Mouse (Mus musculus) limb, embryonic 12.5 days (tissue): ENCODE data around the gene Epdr1. TPM values are rescaled to one million over a fixed set of nuclear protein-coding genes. Genes with fewer than 3 reads are reported as not detected.

Experiments
- ATAC-seq: fragments of 200-750 bp; cut with Nextera tagmentation; 2 replicates; pipeline ENCODE4 v1.8.0; 2017; ENCODE audit warnings: low read depth, moderate TSS enrichment; ENCODE audit not compliant: insufficient number of reproducible peaks, insufficient read depth, low FRiP score, low TSS enrichment
- H3K27ac ChIP-seq: fragments of 300-500 bp; sonication (generic); 2 replicates; pipeline ENCODE4 v1.5.1; 2016; ENCODE audit warnings: mild to moderate bottlenecking, moderate library complexity
- H3K27me3 ChIP-seq: fragments of 300-500 bp; sonication (generic); 2 replicates; pipeline ENCODE4 v1.6.1; 2016; ENCODE audit warnings: mild to moderate bottlenecking, moderate library complexity
- H3K36me3 ChIP-seq: fragments of 300-500 bp; sonication (generic); 2 replicates; pipeline ENCODE4 v1.6.1; 2016; ENCODE audit warnings: mild to moderate bottlenecking, moderate library complexity
- H3K4me1 ChIP-seq: fragments of 300-500 bp; sonication (generic); replicated peaks from 2 replicates; pipeline ENCODE4 v1.6.1; 2016
- H3K4me2 ChIP-seq: fragments of 300-500 bp; sonication (generic); 2 replicates; pipeline ENCODE4 v1.6.1; 2016; ENCODE audit warnings: mild to moderate bottlenecking, moderate library complexity
- H3K4me3 ChIP-seq: fragments of 300-500 bp; sonication (generic); replicated peaks from 2 replicates; pipeline ENCODE4 v1.5.1; 2016; ENCODE audit warnings: mild to moderate bottlenecking
- H3K9ac ChIP-seq: fragments of 300-500 bp; sonication (generic); replicated peaks from 2 replicates; pipeline ENCODE4 v1.6.1; 2016; ENCODE audit warnings: mild to moderate bottlenecking, moderate library complexity
- H3K9me3 ChIP-seq: fragments of 300-500 bp; sonication (generic); 2 replicates; pipeline ENCODE4 v1.6.1; 2016; ENCODE audit warnings: mild to moderate bottlenecking, moderate library complexity
- WGBS: fragments of 180-500 bp; shearing (Covaris S2); methylation state at CpG from one replicate; pipeline ENCODE4 v1.1.7; 2016; 5-methylcytosine and 5-hydroxymethylcytosine counted together
- polyA plus RNA-seq: library from polyadenylated mRNA; unstranded; fragments of >200 nt; fragmentation: Nextera tagmentation; extraction: Ambion mirVana; gene quantifications from 2 replicates; pipeline ENCODE4 v1.2.1, GENCODE M21; 2016

Epdr1 gene
- polyA plus RNA-seq, 1 experiment from 2014 or later = 12.8 TPM

- Histone ChIP-seq H3K4me2 (no peak overlapping the region), H3K4me1 (peaks cover 7% of the 10 kb centered on the region), H3K27me3 (peaks cover 38% of the 10 kb centered on the region), H3K36me3 (no peaks in the 10 kb centered on the region), H3K9ac (no peak overlapping the region), H3K9me3 (no peaks in the 10 kb centered on the region), H3K27ac (no peak overlapping the region), H3K4me3 (no peak overlapping the region)
- 82% methylated on average over 11 of the region's 11 CpGs for WGBS
- no peak for ATAC-seq
These were observed 5.0 kb upstream of the Epdr1 start for GRCm38 (mm10) chr13:19624632-19625320.

GRCm38 (mm10) chr13:19623228-19623905 lies 3.6 kb upstream of the Epdr1 start:
- H3K27ac ChIP-seq = no peak overlapping the region
- peaks cover 7% of the 10 kb centered on the region for H3K4me1 ChIP-seq

DNA sequence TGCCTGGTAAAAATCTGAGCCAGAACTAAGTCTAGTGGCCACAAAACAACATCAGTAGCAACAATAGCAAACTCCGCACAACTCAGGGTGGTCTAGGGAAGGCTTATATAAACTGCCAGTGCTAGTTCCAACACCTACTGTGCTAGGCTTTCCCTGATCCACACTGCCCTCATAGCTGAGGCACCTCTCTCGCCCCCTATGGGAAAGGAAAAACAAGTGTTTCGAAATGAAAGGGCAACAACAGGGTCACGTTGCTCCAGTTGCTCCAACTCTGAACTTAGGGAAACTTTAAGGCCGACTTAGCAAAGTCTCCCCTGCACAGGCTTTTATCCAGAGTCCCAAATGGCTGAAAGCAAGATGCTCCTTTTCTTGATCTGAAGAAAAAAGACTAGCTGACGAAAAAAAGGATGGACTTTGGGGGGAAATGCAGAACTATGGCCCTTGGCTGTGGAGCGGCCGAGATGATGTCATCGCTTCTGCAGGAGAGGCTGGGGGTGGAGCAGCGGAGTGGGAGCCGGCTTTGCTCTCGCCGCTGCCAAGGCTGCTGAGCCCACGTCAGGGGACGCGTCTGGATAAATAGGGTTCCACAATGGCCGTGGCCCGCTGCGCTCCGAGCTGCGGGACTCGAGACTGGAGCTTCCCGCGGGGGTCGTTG lies 3.0 kb upstream of the Epdr1 start, which contains the start of gene Sfrp4:
Sfrp4 (plus strand) TSS at position 532 of the 655 bp plus-strand sequence.
- H3K4me3 ChIP-seq = peak within 1 kb of the TSS; percentile 49
- H3K27me3 ChIP-seq = peaks cover 38% of the 10 kb centered on the region
- H3K4me2 ChIP-seq = peak within 1 kb of the TSS; percentile 90
- no peaks in the 10 kb centered on the region for H3K36me3 ChIP-seq
- peak; percentile 43; the same call in 1 of the 2 replicates for ATAC-seq
- H3K9me3 ChIP-seq = no peaks in the 10 kb centered on the region
- WGBS = 3% methylated on average over 25 of the region's 25 CpGs
- H3K4me1 ChIP-seq = peaks cover 7% of the 10 kb centered on the region
- H3K27ac ChIP-seq = no peak within 1 kb of the TSS
- H3K9ac ChIP-seq = peak within 1 kb of the TSS; percentile 48; the same call in 1 of the 2 replicates

More at GRCm38 (mm10) chr13:19623228-19623905, 3.6 kb upstream of the Epdr1 start:
- H3K36me3 ChIP-seq = no peaks in the 10 kb centered on the region
- peak overlapping the region; percentile 48; the same call in 1 of the 2 replicates for H3K9ac ChIP-seq
- peak; percentile 38 for ATAC-seq
- H3K4me3 ChIP-seq = peak overlapping the region; percentile 49
- peaks cover 38% of the 10 kb centered on the region for H3K27me3 ChIP-seq
- WGBS = 18% methylated on average over 30 of the region's 30 CpGs
- no peaks in the 10 kb centered on the region for H3K9me3 ChIP-seq
- H3K4me2 ChIP-seq = peak overlapping the region; percentile 90

DNA sequence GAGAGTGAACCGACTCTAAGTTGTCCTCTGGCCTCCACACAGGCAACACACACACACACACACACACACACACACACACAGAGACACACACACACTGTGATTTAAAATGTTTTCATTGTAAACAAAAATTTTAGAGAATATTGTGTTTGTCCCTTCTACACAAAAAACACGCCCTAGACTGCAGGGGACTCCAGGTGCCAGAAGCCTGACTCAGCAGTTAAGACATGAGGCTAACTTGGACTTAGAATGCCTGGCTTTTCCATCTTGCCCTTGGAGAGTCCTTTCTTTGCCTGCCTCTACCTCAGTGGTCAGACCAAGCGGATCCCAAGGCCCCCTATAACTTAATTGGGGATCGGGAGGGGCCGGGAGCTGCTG lies 899 bp downstream of the Epdr1 start:
- ATAC-seq = peak; percentile 44; the same call in 1 of the 2 replicates

DNA sequence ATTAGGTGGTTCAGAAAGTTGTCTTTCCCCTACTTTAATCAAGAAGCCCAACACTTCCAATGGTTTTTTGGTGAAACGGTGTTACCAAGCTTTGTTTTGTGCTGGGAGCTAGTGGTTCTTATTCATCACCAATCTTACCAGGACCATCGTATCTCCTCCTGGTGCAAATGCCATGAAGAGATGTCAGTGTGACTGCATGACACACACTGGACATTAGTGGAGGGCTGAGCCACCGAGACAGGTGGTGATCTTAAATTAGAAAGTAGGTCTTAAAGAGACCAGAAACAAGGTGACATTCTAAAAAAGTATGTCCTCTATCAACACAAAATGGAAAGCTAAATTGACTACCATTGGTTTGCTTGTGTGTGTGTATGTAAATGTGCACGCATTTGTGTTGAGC lies 1.6 kb downstream of the Epdr1 start:
- peaks cover 18% of the 10 kb centered on the region for H3K27me3 ChIP-seq
- no peak overlapping the region for H3K9ac ChIP-seq
- H3K4me1 ChIP-seq = peaks cover 1% of the 10 kb centered on the region; the same call in 1 of the 2 replicates
- no peaks in the 10 kb centered on the region for H3K9me3 ChIP-seq
- no peak overlapping the region for H3K4me3 ChIP-seq
- 95% methylated on average over 4 of the region's 4 CpGs for WGBS
- no peak overlapping the region for H3K27ac ChIP-seq
- ATAC-seq = no peak
- H3K4me2 ChIP-seq = no peak overlapping the region
- H3K36me3 ChIP-seq = no peaks in the 10 kb centered on the region

More for the DNA sequence above, 899 bp downstream of the Epdr1 start:
- Histone ChIP-seq H3K9ac (peak overlapping the region; percentile 84), H3K9me3 (no peaks in the 10 kb centered on the region), H3K4me3 (peak overlapping the region; percentile 70), H3K4me1 (peaks cover 7% of the 10 kb centered on the region), H3K27me3 (peaks cover 25% of the 10 kb centered on the region), H3K36me3 (no peaks in the 10 kb centered on the region), H3K4me2 (peak overlapping the region; percentile 95), H3K27ac (no peak overlapping the region)
- WGBS = 9% methylated on average over 5 of the region's 5 CpGs

DNA sequence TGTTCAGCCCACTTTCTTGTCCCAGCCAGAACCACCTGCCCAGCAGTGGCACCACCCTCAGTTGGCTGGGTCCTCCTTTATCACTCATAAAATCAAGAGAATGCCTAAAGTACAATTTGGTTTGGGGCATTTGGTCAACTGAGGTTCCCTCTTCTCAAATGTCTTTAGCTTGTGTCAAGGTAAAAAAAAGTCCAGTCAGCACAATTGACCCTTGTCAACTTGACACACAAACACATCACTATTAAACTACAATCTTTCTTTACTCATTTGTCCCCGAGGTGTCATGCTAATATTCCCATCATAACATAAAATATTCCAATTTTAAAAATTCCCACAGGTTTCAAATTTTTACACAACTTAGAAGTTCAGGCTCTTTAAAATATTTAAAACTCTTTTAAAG lies 5.4 kb downstream of the Epdr1 start:
- no peak overlapping the region for H3K4me3 ChIP-seq
- H3K4me1 ChIP-seq = no peaks in the 10 kb centered on the region
- H3K27ac ChIP-seq = no peak overlapping the region
- no peaks in the 10 kb centered on the region for H3K36me3 ChIP-seq
- 87% methylated on average over 1 of the region's 1 CpGs for WGBS
- no peaks in the 10 kb centered on the region for H3K27me3 ChIP-seq
- no peak overlapping the region for H3K4me2 ChIP-seq
- no peak for ATAC-seq
- no peak overlapping the region for H3K9ac ChIP-seq
- no peaks in the 10 kb centered on the region for H3K9me3 ChIP-seq

- Histone ChIP-seq H3K9ac (no peak overlapping the region), H3K27ac (no peak overlapping the region), H3K27me3 (no peaks in the 10 kb centered on the region), H3K36me3 (no peaks in the 10 kb centered on the region), H3K9me3 (no peaks in the 10 kb centered on the region), H3K4me2 (no peak overlapping the region), H3K4me1 (no peaks in the 10 kb centered on the region), H3K4me3 (no peak overlapping the region)
- WGBS = 91% methylated on average over 1 of the region's 1 CpGs
- no peak for ATAC-seq
These were observed 6.3 kb downstream of the Epdr1 start for GRCm38 (mm10) chr13:19613426-19613825.

- H3K9me3 ChIP-seq = no peaks in the 10 kb centered on the region
- no peak overlapping the region for H3K27ac ChIP-seq
- no peaks in the 10 kb centered on the region for H3K4me1 ChIP-seq
- no peak for ATAC-seq
- 88% methylated on average over 3 of the region's 3 CpGs for WGBS
- no peak overlapping the region for H3K4me2 ChIP-seq
- H3K36me3 ChIP-seq = no peaks in the 10 kb centered on the region
- no peak overlapping the region for H3K9ac ChIP-seq
- H3K4me3 ChIP-seq = no peak overlapping the region
- H3K27me3 ChIP-seq = no peaks in the 10 kb centered on the region
These were observed 6.8 kb downstream of the Epdr1 start for GRCm38 (mm10) chr13:19612963-19613362.

- Histone ChIP-seq H3K27ac (no peak overlapping the region), H3K9ac (no peak overlapping the region), H3K36me3 (no peaks in the 10 kb centered on the region), H3K4me1 (no peaks in the 10 kb centered on the region), H3K27me3 (no peaks in the 10 kb centered on the region), H3K4me2 (no peak overlapping the region), H3K9me3 (no peaks in the 10 kb centered on the region), H3K4me3 (no peak overlapping the region)
- 85% methylated on average over 1 of the region's 1 CpGs for WGBS
- no peak for ATAC-seq
These were observed 7.4 kb downstream of the Epdr1 start for GRCm38 (mm10) chr13:19612348-19612747.

- H3K27me3 ChIP-seq = no peaks in the 10 kb centered on the region
- H3K9me3 ChIP-seq = no peaks in the 10 kb centered on the region
- ATAC-seq = no peak
- no peaks in the 10 kb centered on the region for H3K4me1 ChIP-seq
- H3K4me3 ChIP-seq = no peak overlapping the region
- H3K27ac ChIP-seq = no peak overlapping the region
- H3K36me3 ChIP-seq = no peaks in the 10 kb centered on the region
- H3K9ac ChIP-seq = no peak overlapping the region
- no peak overlapping the region for H3K4me2 ChIP-seq
These were observed 11.6 kb downstream of the Epdr1 start for GRCm38 (mm10) chr13:19608120-19608519.

- H3K4me2 ChIP-seq = no peak overlapping the region
- no peaks in the 10 kb centered on the region for H3K27me3 ChIP-seq
- no peak for ATAC-seq
- H3K36me3 ChIP-seq = no peaks in the 10 kb centered on the region
- no peaks in the 10 kb centered on the region for H3K9me3 ChIP-seq
- no peak overlapping the region for H3K9ac ChIP-seq
- no peaks in the 10 kb centered on the region for H3K4me1 ChIP-seq
- H3K4me3 ChIP-seq = no peak overlapping the region
- H3K27ac ChIP-seq = no peak overlapping the region
These were observed 14.8 kb downstream of the Epdr1 start for GRCm38 (mm10) chr13:19604916-19605315.
